Mouse (Mus musculus) MEL (cell line): ENCODE measurements around the gene Xpo1. TPM values are rescaled to one million over a fixed set of nuclear protein-coding genes. Genes with fewer than 3 reads are reported as not detected.

Experiments
- DNase-seq: peaks from one replicate; pipeline ENCODE4 v3.0.0; 2011; ENCODE audit warnings: low read depth, low spot score
- H3K27ac ChIP-seq: 2 replicates; pipeline ENCODE4 v1.5.1; 2012; ENCODE audit warnings: low read depth, mild to moderate bottlenecking, control low read depth, low read length, moderate library complexity; ENCODE audit not compliant: control insufficient read depth
- H3K27me3 ChIP-seq, 2 experiments: fragments of 150-350 bp in 1 of 2; sonication (generic) in 1 of 2; 2 replicates each; pipeline ENCODE4 v1.6.1; 2012; ENCODE audit warnings: low read length in 2 of 2, mild to moderate bottlenecking in 2 of 2, improper control_type of control experiment in 1 of 2, moderate library complexity in 1 of 2; ENCODE audit not compliant: insufficient read depth in 2 of 2, control insufficient read depth in 1 of 2
- H3K36me3 ChIP-seq, 2 experiments: 2 replicates each; pipeline ENCODE4 v1.6.1; 2012 to 2014; ENCODE audit warnings: low read length in 2 of 2, improper control_type of control experiment in 1 of 2, inconsistent platforms in 1 of 2, mild to moderate bottlenecking in 1 of 2; ENCODE audit not compliant: insufficient read depth in 2 of 2, control insufficient read depth in 1 of 2
- H3K4me1 ChIP-seq, 2 experiments: fragments of 150-350 bp in 1 of 2; sonication (generic) in 1 of 2; 2 replicates each; pipeline ENCODE4 v1.6.1; 2012; ENCODE audit warnings: low read length in 2 of 2, improper control_type of control experiment in 1 of 2, mild to moderate bottlenecking in 1 of 2; ENCODE audit not compliant: insufficient read depth in 2 of 2, control insufficient read depth in 1 of 2
- H3K4me3 ChIP-seq, 2 experiments: fragments of 150-350 bp in 1 of 2; sonication (generic) in 1 of 2; 2 replicates each; pipeline ENCODE4 v1.5.1; 2012; ENCODE audit warnings: low read depth in 2 of 2, low read length in 2 of 2, mild to moderate bottlenecking in 2 of 2, moderate library complexity in 2 of 2, control low read depth in 1 of 2, improper control_type of control experiment in 1 of 2; ENCODE audit not compliant: control insufficient read depth in 1 of 2, insufficient read depth in 1 of 2
- H3K79me2 ChIP-seq: 2 replicates; pipeline ENCODE4 v1.6.1; 2012; ENCODE audit warnings: mild to moderate bottlenecking, low read length, moderate library complexity; ENCODE audit not compliant: control insufficient read depth, poor library complexity, insufficient read depth
- H3K9ac ChIP-seq: 2 replicates; pipeline ENCODE4 v1.6.1; 2012; ENCODE audit warnings: low read depth, mild to moderate bottlenecking, control low read depth, low read length, moderate library complexity; ENCODE audit not compliant: control insufficient read depth, poor library complexity, severe bottlenecking
- H3K9me3 ChIP-seq: fragments of 150-350 bp; sonication (generic); replicated peaks from 2 replicates; pipeline ENCODE4 v1.6.1; 2012; ENCODE audit warnings: mild to moderate bottlenecking, low read length, improper control_type of control experiment, moderate library complexity; ENCODE audit not compliant: insufficient read depth
- BHLHE40 ChIP-seq: IDR thresholded peaks from 2 replicates; pipeline ENCODE4 v1.6.1; 2012; ENCODE audit warnings: low read depth, mild to moderate bottlenecking, inconsistent platforms, low read length, improper control_type of control experiment, borderline replicate concordance
- CHD1 ChIP-seq: IDR thresholded peaks from 2 replicates; pipeline ENCODE4 v1.6.1; 2012; ENCODE audit warnings: low read depth, mild to moderate bottlenecking, inconsistent platforms, low read length, improper control_type of control experiment
- ELF1 ChIP-seq: IDR thresholded peaks from 2 replicates; pipeline ENCODE4 v1.6.1; 2014; ENCODE audit warnings: low read depth, mild to moderate bottlenecking, inconsistent platforms, low read length, improper control_type of control experiment, moderate library complexity
- EP300 ChIP-seq, 2 experiments: IDR thresholded peaks; 2 replicates each; pipeline ENCODE4 v1.6.1; 2011; ENCODE audit warnings: improper control_type of control experiment in 2 of 2, low read length in 2 of 2, low read depth in 1 of 2, mild to moderate bottlenecking in 1 of 2
- ETS1 ChIP-seq: IDR thresholded peaks from 2 replicates; pipeline ENCODE4 v1.6.1; 2012; ENCODE audit warnings: low read depth, mild to moderate bottlenecking, inconsistent platforms, low read length, improper control_type of control experiment, moderate library complexity
- HCFC1 ChIP-seq: IDR thresholded peaks from 2 replicates; pipeline ENCODE4 v1.6.1; 2012; ENCODE audit warnings: low read depth, mild to moderate bottlenecking, inconsistent platforms, low read length, improper control_type of control experiment, moderate library complexity
- MAFK ChIP-seq: IDR thresholded peaks from 2 replicates; pipeline ENCODE4 v1.6.1; 2011; ENCODE audit warnings: low read depth, mild to moderate bottlenecking, low read length, improper control_type of control experiment, borderline replicate concordance
- MAX ChIP-seq: IDR thresholded peaks from 2 replicates; pipeline ENCODE4 v1.6.1; 2011; ENCODE audit warnings: low read length, improper control_type of control experiment
- MAZ ChIP-seq: IDR thresholded peaks from 2 replicates; pipeline ENCODE4 v1.6.1; 2012; ENCODE audit warnings: low read depth, mild to moderate bottlenecking, inconsistent platforms, low read length, improper control_type of control experiment
- MXI1 ChIP-seq: IDR thresholded peaks from 2 replicates; pipeline ENCODE4 v1.6.1; 2011; ENCODE audit warnings: mild to moderate bottlenecking, low read depth, low read length, improper control_type of control experiment
- MYB ChIP-seq: IDR thresholded peaks from 2 replicates; pipeline ENCODE4 v1.6.1; 2011; ENCODE audit warnings: mild to moderate bottlenecking, low read depth, low read length, improper control_type of control experiment
- MYC ChIP-seq: IDR thresholded peaks from 2 replicates; pipeline ENCODE4 v1.6.1; 2011; ENCODE audit warnings: low read depth, mild to moderate bottlenecking, low read length, improper control_type of control experiment, moderate library complexity
- NELFE ChIP-seq: IDR thresholded peaks from 2 replicates; pipeline ENCODE4 v1.6.1; 2011; ENCODE audit warnings: low read depth, low read length, improper control_type of control experiment
- NRF1 ChIP-seq: IDR thresholded peaks from 2 replicates; pipeline ENCODE4 v1.6.1; 2014; ENCODE audit warnings: low read depth, mild to moderate bottlenecking, inconsistent platforms, low read length, improper control_type of control experiment, moderate library complexity; ENCODE audit not compliant: poor library complexity, insufficient read depth, severe bottlenecking
- POLR2A ChIP-seq, 2 experiments: IDR thresholded peaks; 2 replicates each; pipeline ENCODE4 v1.6.1; 2011 to 2012; ENCODE audit warnings: low read length in 2 of 2, mild to moderate bottlenecking in 2 of 2, control low read depth in 1 of 2, improper control_type of control experiment in 1 of 2, low read depth in 1 of 2, moderate library complexity in 1 of 2; ENCODE audit not compliant: control insufficient read depth in 1 of 2, insufficient read depth in 1 of 2, poor library complexity in 1 of 2
- POLR2AphosphoS2 ChIP-seq: IDR thresholded peaks from 2 replicates; pipeline ENCODE4 v1.6.1; 2011; ENCODE audit warnings: low read length, improper control_type of control experiment
- SIN3A ChIP-seq: IDR thresholded peaks from 2 replicates; pipeline ENCODE4 v1.6.1; 2012; ENCODE audit warnings: low read length, improper control_type of control experiment, inconsistent platforms
- SMC3 ChIP-seq: IDR thresholded peaks from 2 replicates; pipeline ENCODE4 v1.6.1; 2011; ENCODE audit warnings: low read depth, low read length, improper control_type of control experiment
- TCF12 ChIP-seq: IDR thresholded peaks from 2 replicates; pipeline ENCODE4 v1.6.1; 2014; ENCODE audit warnings: low read depth, mild to moderate bottlenecking, inconsistent platforms, low read length, improper control_type of control experiment, moderate library complexity
- ZC3H11A ChIP-seq: IDR thresholded peaks from 2 replicates; pipeline ENCODE4 v1.6.1; 2012; ENCODE audit warnings: low read depth, mild to moderate bottlenecking, inconsistent platforms, low read length, improper control_type of control experiment
- ZMIZ1 ChIP-seq: IDR thresholded peaks from 2 replicates; pipeline ENCODE4 v1.6.1; 2012; ENCODE audit warnings: low read depth, mild to moderate bottlenecking, inconsistent platforms, low read length, improper control_type of control experiment, moderate library complexity
- ZNF384 ChIP-seq: IDR thresholded peaks from 2 replicates; pipeline ENCODE4 v1.6.1; 2012; ENCODE audit warnings: low read depth, mild to moderate bottlenecking, inconsistent platforms, low read length, improper control_type of control experiment
- polyA plus RNA-seq, 2 experiments: library from polyadenylated mRNA; stranded (reverse) in 1 of 2; unstranded in 1 of 2; fragments of >175 nt in 1 of 2; fragments of >200 nt in 1 of 2; gene quantifications; 2 replicates each; pipeline versions ENCODE4 v1.2.1 to v1.2.4; 2012; ENCODE audit warnings: low replicate concordance in 2 of 2, low read depth in 1 of 2; ENCODE audit not compliant: insufficient read length in 2 of 2, insufficient read depth in 1 of 2, missing spikeins in 1 of 2
- total RNA-seq: library from RNA; depleted of rRNA; stranded (reverse); fragments of 300-350 nt; gene quantifications from 2 replicates; pipeline ENCODE4 v1.2.3, GENCODE M21; 2012

Xpo1 gene
- total and polyA plus RNA-seq, 3 experiments: 95.0 to 276 (median 119) TPM

DNA sequence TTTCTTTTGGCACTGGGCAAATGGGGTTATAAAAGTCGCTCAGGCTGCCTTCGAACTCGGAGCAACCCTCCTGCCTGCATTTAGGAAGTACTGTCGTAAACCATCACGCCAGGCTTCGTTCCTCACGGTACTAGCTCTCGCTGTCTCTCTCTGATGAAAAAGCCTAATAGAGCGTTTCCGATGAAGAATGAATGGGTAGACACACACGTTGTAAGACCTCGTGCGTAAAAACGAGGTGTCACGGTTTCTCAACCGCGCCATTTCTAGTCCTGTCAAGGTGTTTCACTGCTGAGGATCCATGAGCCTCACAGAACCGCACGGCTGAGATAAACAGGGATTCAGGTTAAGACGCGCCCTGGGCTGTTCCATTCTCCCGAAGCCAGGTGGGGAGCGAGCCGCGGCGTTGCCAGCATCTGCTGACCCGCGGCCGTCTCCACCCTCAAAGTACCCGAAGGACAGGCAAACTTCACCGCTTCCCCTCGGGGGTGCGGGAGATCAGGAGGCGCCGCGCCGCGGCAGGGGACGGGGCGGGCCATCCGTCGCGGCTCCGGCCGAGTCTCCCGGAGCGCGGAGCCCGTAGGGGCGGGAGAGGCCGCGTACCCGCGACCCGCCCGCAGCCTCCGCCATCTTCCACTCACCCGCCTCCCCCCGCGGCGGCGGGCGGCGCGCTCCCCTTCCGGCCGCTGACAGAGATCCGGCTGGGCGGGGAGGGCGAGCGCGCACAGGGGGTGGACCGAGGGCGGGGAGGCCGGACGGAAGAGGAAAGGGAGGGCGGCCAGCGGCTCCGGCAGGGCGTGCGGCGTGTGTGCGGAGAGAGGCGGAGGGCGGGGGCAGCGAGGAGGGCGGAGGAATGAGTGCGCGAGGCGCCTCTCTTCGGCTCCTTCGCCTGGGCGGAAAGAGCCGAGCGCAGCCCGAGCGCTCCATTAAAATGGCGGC lies 50.1 kb downstream of the Xpo1 start:
- peak; percentile 98 for DNase-seq
- Histone ChIP-seq H3K9me3 (no peaks in the 10 kb centered on the region), H3K9ac (peak overlapping the region; percentile 98), H3K4me3 (peak overlapping the region; percentile 76 to 86), H3K27ac (peak overlapping the region; percentile 98), H3K4me1 (peaks cover 3% of the 10 kb centered on the region in 2 experiments; a peak in 3 of 4 replicates), H3K36me3 (peaks cover 3 to 22% of the 10 kb centered on the region in 2 experiments), H3K27me3 (no peaks in the 10 kb centered on the region), H3K79me2 (peaks cover 36% of the 10 kb centered on the region)
- TF ChIP-seq CHD1: peak; percentile 84; the same call in 1 of the 2 replicates
- peak; percentile 19; the same call in 1 of the 2 replicates for TF ChIP-seq MXI1
- TF ChIP-seq ZMIZ1: peak; percentile 96
- peak; percentile 98 for TF ChIP-seq MAZ
- peak; percentile 1; the same call in 1 of the 2 replicates for TF ChIP-seq SIN3A
- no peak for TF ChIP-seq MYB
- peak; percentile 77 for TF ChIP-seq HCFC1
- TF ChIP-seq EP300 (IDR thresholded peaks at IDR 0.05; ENCODE audit: low read depth in 1 of 2, low read length in 2 of 2): peak in 1 of 2 experiments; percentile 30; a peak in 2 of 4 replicates
- TF ChIP-seq NELFE: peak; percentile 91
- TF ChIP-seq TCF12: peak; percentile 61; the same call in 1 of the 2 replicates
- peak; percentile 88 for TF ChIP-seq MYC
- TF ChIP-seq MAX: peak; percentile 82
- peak; percentile 26; the same call in 1 of the 2 replicates for TF ChIP-seq ETS1
- no peak for TF ChIP-seq ZNF384
- peak; percentile 21 for TF ChIP-seq SMC3
- peak; percentile 60 for TF ChIP-seq NRF1
- TF ChIP-seq POLR2AphosphoS2: peak; percentile 80; the same call in 1 of the 2 replicates
- TF ChIP-seq ELF1: peak; percentile 75
- no peak for TF ChIP-seq BHLHE40
- no peak for TF ChIP-seq MAFK
- TF ChIP-seq POLR2A (IDR thresholded peaks at IDR 0.05; ENCODE audit: control insufficient read depth in 1 of 2, insufficient read depth in 1 of 2, low read depth in 1 of 2, low read length in 2 of 2, poor library complexity in 1 of 2): peak; percentile 79 to 98
- no peak for TF ChIP-seq ZC3H11A
